Mouse (Mus musculus): ENCODE data around the gene Rubcnl.

The Rubcnl gene

GRCm38 (mm10) chr14:75017877-75018825 lies 2.3 kb downstream of the Rubcnl start:
- ATAC-seq (ENCODE audit: low TSS enrichment): no peak

- ATAC-seq (ENCODE audit: low TSS enrichment): no peak
Measured at GRCm38 (mm10) chr14:75018829-75019228, 3.0 kb downstream of the Rubcnl start.

- ATAC-seq (ENCODE audit: low TSS enrichment): peak; percentile 76
Measured at GRCm38 (mm10) chr14:75020581-75021253, 4.9 kb downstream of the Rubcnl start.

- no peak for ATAC-seq (ENCODE audit: low TSS enrichment)
Measured at GRCm38 (mm10) chr14:75022522-75022921, 6.7 kb downstream of the Rubcnl start.

- no peak for ATAC-seq (ENCODE audit: low TSS enrichment)
Measured at GRCm38 (mm10) chr14:75024793-75025710, 9.2 kb downstream of the Rubcnl start.

- no peak for ATAC-seq (ENCODE audit: low TSS enrichment)
Measured at GRCm38 (mm10) chr14:75030764-75031163, 14.9 kb downstream of the Rubcnl start.

GRCm38 (mm10) chr14:75031999-75032575 lies 16.3 kb downstream of the Rubcnl start:
- ATAC-seq (ENCODE audit: low TSS enrichment): no peak

- ATAC-seq (ENCODE audit: low TSS enrichment): no peak
Measured at GRCm38 (mm10) chr14:75032742-75033141, 16.9 kb downstream of the Rubcnl start.

GRCm38 (mm10) chr14:75034240-75034639 lies 18.4 kb downstream of the Rubcnl start:
- no peak for ATAC-seq (ENCODE audit: low TSS enrichment)

- peak; percentile 64; the same call in 1 of the 2 replicates for ATAC-seq (ENCODE audit: low TSS enrichment)
Measured at GRCm38 (mm10) chr14:75035431-75035830, 19.6 kb downstream of the Rubcnl start.

GRCm38 (mm10) chr14:75045184-75045583 lies 29.4 kb downstream of the Rubcnl start:
- no peak for ATAC-seq (ENCODE audit: low TSS enrichment)

- no peak for ATAC-seq (ENCODE audit: low TSS enrichment)
Measured at GRCm38 (mm10) chr14:75052451-75052850, 36.6 kb downstream of the Rubcnl start.

- no peak for ATAC-seq (ENCODE audit: low TSS enrichment)
Measured at GRCm38 (mm10) chr14:75054455-75055343, 38.9 kb downstream of the Rubcnl start.

- ATAC-seq (ENCODE audit: low TSS enrichment): no peak
Measured at GRCm38 (mm10) chr14:75056861-75057431, 41.1 kb downstream of the Rubcnl start.

- peak; percentile 74; the same call in 1 of the 2 replicates for ATAC-seq (ENCODE audit: low TSS enrichment)
Measured at GRCm38 (mm10) chr14:75060562-75060961, 44.7 kb downstream of the Rubcnl start.

GRCm38 (mm10) chr14:75063936-75064335 lies 48.1 kb downstream of the Rubcnl start:
- ATAC-seq (ENCODE audit: low TSS enrichment): peak; percentile 88

GRCm38 (mm10) chr14:75064520-75064919 lies 48.7 kb downstream of the Rubcnl start:
- ATAC-seq (ENCODE audit: low TSS enrichment): no peak

GRCm38 (mm10) chr14:75065211-75065610 lies 49.4 kb downstream of the Rubcnl start:
- no peak for ATAC-seq (ENCODE audit: low TSS enrichment)

GRCm38 (mm10) chr14:75068430-75069112 lies 52.7 kb downstream of the Rubcnl start:
- ATAC-seq (ENCODE audit: low TSS enrichment): no peak
